Mouse (Mus musculus): ENCODE measurements around the gene Tmigd1. TPM values are rescaled to one million over a fixed set of nuclear protein-coding genes. Genes with fewer than 3 reads are reported as not detected.

Tmigd1 gene
- 0.13 TPM in 1 of 2 replicates, not detected in the other for polyA plus RNA-seq (2014; fragmentation: Nextera tagmentation; extraction: Ambion mirVana)

- peaks cover 4% of the 10 kb centered on the region; the same call in 1 of the 2 replicates for H3K4me1 ChIP-seq (ENCODE audit: insufficient read depth)
- no peaks in the 10 kb centered on the region for H3K27me3 ChIP-seq (ENCODE audit: insufficient read depth, low read length)
- no peak for TF ChIP-seq CTCF (IDR thresholded peaks at IDR 0.05; ENCODE audit: low read depth)
- H3K9me3 ChIP-seq (ENCODE audit: low read depth, low read length), result no peaks in the 10 kb centered on the region
- WGBS, result 60% methylated on average over 7 of the region's 7 CpGs
- no peak for DNase-seq
- H3K36me3 ChIP-seq (ENCODE audit: insufficient read depth), result no peaks in the 10 kb centered on the region
- no peak within 1 kb of the TSS for H3K27ac ChIP-seq (ENCODE audit: low read depth)
- no peak within 1 kb of the TSS for H3K9ac ChIP-seq
- ATAC-seq (ENCODE audit: insufficient read depth), result no peak
- no peak within 1 kb of the TSS for H3K4me2 ChIP-seq
- no peak within 1 kb of the TSS for H3K4me3 ChIP-seq (ENCODE audit: low read depth, low read length)
Measured at GRCm38 (mm10) chr11:76901579-76902361, at the start of gene Tmigd1. TSS of gene Tmigd1 (plus strand) at chr11:76902159.

- 65% methylated on average over 17 of the region's 17 CpGs for WGBS
- H3K9ac ChIP-seq, result no peak overlapping the region
- peak; percentile 51 for DNase-seq
Measured at GRCm38 (mm10) chr11:76854475-76855341, 47.3 kb upstream of the Tmigd1 start.

GRCm38 (mm10) chr11:76856601-76857000, 45.4 kb upstream of the Tmigd1 start:
- Histone ChIP-seq H3K36me3 (ENCODE audit: insufficient read depth) (no peaks in the 10 kb centered on the region), H3K27ac (ENCODE audit: low read depth) (no peak overlapping the region), H3K9ac (no peak overlapping the region), H3K4me2 (no peak overlapping the region), H3K4me3 (ENCODE audit: low read depth, low read length) (no peak overlapping the region), H3K4me1 (ENCODE audit: insufficient read depth) (no peaks in the 10 kb centered on the region), H3K9me3 (ENCODE audit: low read depth, low read length) (no peaks in the 10 kb centered on the region), H3K27me3 (ENCODE audit: insufficient read depth, low read length) (no peaks in the 10 kb centered on the region)
- DNase-seq, result no peak
- no peak for ATAC-seq (ENCODE audit: insufficient read depth)
- 78% methylated on average over 2 of the region's 2 CpGs for WGBS
- no peak for TF ChIP-seq CTCF (IDR thresholded peaks at IDR 0.05; ENCODE audit: low read depth)

More at GRCm38 (mm10) chr11:76854475-76855341, 47.3 kb upstream of the Tmigd1 start:
- H3K4me2 ChIP-seq, result no peak overlapping the region
- no peak for TF ChIP-seq CTCF (IDR thresholded peaks at IDR 0.05; ENCODE audit: low read depth)
- H3K9me3 ChIP-seq (ENCODE audit: low read depth, low read length), result no peaks in the 10 kb centered on the region
- H3K4me3 ChIP-seq (ENCODE audit: low read depth, low read length), result no peak overlapping the region
- no peaks in the 10 kb centered on the region for H3K36me3 ChIP-seq (ENCODE audit: insufficient read depth)
- no peaks in the 10 kb centered on the region for H3K27me3 ChIP-seq (ENCODE audit: insufficient read depth, low read length)
- no peak for ATAC-seq (ENCODE audit: insufficient read depth)
- no peak overlapping the region for H3K27ac ChIP-seq (ENCODE audit: low read depth)
- no peaks in the 10 kb centered on the region for H3K4me1 ChIP-seq (ENCODE audit: insufficient read depth)

GRCm38 (mm10) chr11:76857111-76857510, 44.8 kb upstream of the Tmigd1 start:
- Histone ChIP-seq H3K4me3 (ENCODE audit: low read depth, low read length) (no peak overlapping the region), H3K9me3 (ENCODE audit: low read depth, low read length) (no peaks in the 10 kb centered on the region), H3K9ac (no peak overlapping the region), H3K4me2 (no peak overlapping the region), H3K27ac (ENCODE audit: low read depth) (no peak overlapping the region), H3K27me3 (ENCODE audit: insufficient read depth, low read length) (no peaks in the 10 kb centered on the region), H3K4me1 (ENCODE audit: insufficient read depth) (no peaks in the 10 kb centered on the region), H3K36me3 (ENCODE audit: insufficient read depth) (no peaks in the 10 kb centered on the region)
- WGBS, result 44% methylated on average over 7 of the region's 7 CpGs
- ATAC-seq (ENCODE audit: insufficient read depth), result no peak
- DNase-seq, result peak; percentile 27
- no peak for TF ChIP-seq CTCF (IDR thresholded peaks at IDR 0.05; ENCODE audit: low read depth)

- no peak overlapping the region for H3K27ac ChIP-seq (ENCODE audit: low read depth)
- TF ChIP-seq CTCF (IDR thresholded peaks at IDR 0.05; ENCODE audit: low read depth), result no peak
Measured at GRCm38 (mm10) chr11:76858781-76859180, 43.2 kb upstream of the Tmigd1 start.

GRCm38 (mm10) chr11:76859261-76859660, 42.7 kb upstream of the Tmigd1 start:
- no peak for ATAC-seq (ENCODE audit: insufficient read depth)
- no peak overlapping the region for H3K4me2 ChIP-seq
- no peaks in the 10 kb centered on the region for H3K9me3 ChIP-seq (ENCODE audit: low read depth, low read length)
- 57% methylated on average over 5 of the region's 5 CpGs for WGBS
- no peaks in the 10 kb centered on the region for H3K4me1 ChIP-seq (ENCODE audit: insufficient read depth)
- TF ChIP-seq CTCF (IDR thresholded peaks at IDR 0.05; ENCODE audit: low read depth), result no peak
- H3K27ac ChIP-seq (ENCODE audit: low read depth), result no peak overlapping the region
- H3K27me3 ChIP-seq (ENCODE audit: insufficient read depth, low read length), result no peaks in the 10 kb centered on the region
- no peaks in the 10 kb centered on the region for H3K36me3 ChIP-seq (ENCODE audit: insufficient read depth)
- H3K9ac ChIP-seq, result no peak overlapping the region
- H3K4me3 ChIP-seq (ENCODE audit: low read depth, low read length), result no peak overlapping the region
- DNase-seq, result no peak

More at GRCm38 (mm10) chr11:76858781-76859180, 43.2 kb upstream of the Tmigd1 start:
- no peak for DNase-seq
- no peaks in the 10 kb centered on the region for H3K27me3 ChIP-seq (ENCODE audit: insufficient read depth, low read length)
- no peak overlapping the region for H3K4me2 ChIP-seq
- no peaks in the 10 kb centered on the region for H3K36me3 ChIP-seq (ENCODE audit: insufficient read depth)
- no peak overlapping the region for H3K9ac ChIP-seq
- H3K9me3 ChIP-seq (ENCODE audit: low read depth, low read length), result no peaks in the 10 kb centered on the region
- no peak overlapping the region for H3K4me3 ChIP-seq (ENCODE audit: low read depth, low read length)
- H3K4me1 ChIP-seq (ENCODE audit: insufficient read depth), result no peaks in the 10 kb centered on the region
- 55% methylated on average over 5 of the region's 5 CpGs for WGBS
- no peak for ATAC-seq (ENCODE audit: insufficient read depth)

- H3K4me2 ChIP-seq, result no peak overlapping the region
- no peak for ATAC-seq (ENCODE audit: insufficient read depth)
- H3K9me3 ChIP-seq (ENCODE audit: low read depth, low read length), result no peaks in the 10 kb centered on the region
- 80% methylated on average over 3 of the region's 3 CpGs for WGBS
- no peaks in the 10 kb centered on the region for H3K36me3 ChIP-seq (ENCODE audit: insufficient read depth)
- H3K27ac ChIP-seq (ENCODE audit: low read depth), result no peak overlapping the region
- TF ChIP-seq CTCF (IDR thresholded peaks at IDR 0.05; ENCODE audit: low read depth), result no peak
- no peaks in the 10 kb centered on the region for H3K4me1 ChIP-seq (ENCODE audit: insufficient read depth)
- H3K27me3 ChIP-seq (ENCODE audit: insufficient read depth, low read length), result no peaks in the 10 kb centered on the region
- H3K9ac ChIP-seq, result no peak overlapping the region
- H3K4me3 ChIP-seq (ENCODE audit: low read depth, low read length), result no peak overlapping the region
- DNase-seq, result no peak
Measured at GRCm38 (mm10) chr11:76861185-76861584, 40.8 kb upstream of the Tmigd1 start.
